Mouse (Mus musculus) cerebellum, adult 2 months (tissue): ENCODE data around the gene Habp2.

ENCODE experiments used
- CTCF ChIP-seq: fragments of 200-500 bp; IDR thresholded peaks from 2 replicates; pipeline ENCODE4 v1.5.1; 2011; ENCODE audit warnings: low read depth, mild to moderate bottlenecking, control low read depth, low read length, moderate library complexity, borderline replicate concordance; ENCODE audit not compliant: insufficient read depth
- POLR2A ChIP-seq: fragments of 200-500 bp; IDR thresholded peaks from 2 replicates; pipeline ENCODE4 v1.6.1; 2011; ENCODE audit warnings: low read length, control low read depth, borderline replicate concordance; ENCODE audit not compliant: insufficient read depth

- peak; percentile 39; the same call in 1 of the 2 replicates for TF ChIP-seq CTCF
- no peak for TF ChIP-seq POLR2A
These were observed 31.4 kb upstream of the Habp2 start for GRCm38 (mm10) chr19:56255506-56255905.
